11 mouse cellular contexts compared by ENCODE assay signal in the genomic region with DNA sequence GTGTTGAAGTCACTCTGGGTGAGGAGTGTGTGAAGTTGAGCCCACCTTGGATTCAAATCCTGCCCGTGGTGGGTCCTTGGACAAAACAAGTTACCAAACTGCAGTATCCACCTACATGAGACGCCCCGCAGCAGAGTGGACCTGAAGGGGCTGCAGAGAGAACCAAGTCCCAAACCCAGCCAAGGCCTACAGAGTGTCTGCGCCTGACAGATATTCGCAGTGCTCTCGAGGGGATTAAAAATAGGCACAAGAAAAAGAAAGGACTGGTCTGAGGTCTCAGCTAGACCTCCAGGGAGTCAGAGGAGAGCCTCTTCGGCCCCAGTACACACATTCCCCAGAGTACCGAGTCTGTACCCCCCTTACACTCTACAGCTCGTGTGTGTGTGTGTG. TPM values are rescaled to one million over a fixed set of nuclear protein-coding genes. Genes with fewer than 3 reads are reported as not detected.
DNase-seq lines count a peak whose midpoint lies in the region; ATAC-seq and TF ChIP-seq lines count a peak whose summit lies in the region.
"Had no signal": no experiment of that assay in that cellular context is flagged by ENCODE, and none has a peak within 500 bp of the region (broad histone marks: within the 10 kb centered on the region; RNA-seq: fewer than 3 reads in every experiment).

No protein-coding gene starts in this region.

- no peak for TF ChIP-seq CTCF in thymus, adult 2 months (IDR thresholded peaks at IDR 0.05; ENCODE audit: borderline replicate concordance, control insufficient read depth, extremely low read depth, insufficient read depth, low read length, poor library complexity)

- no peak for ATAC-seq in liver, embryonic 11.5 days (replicated peaks; ENCODE audit: low FRiP score)
- peak; percentile 26 for ATAC-seq in neural tube, embryonic 15.5 days (ENCODE audit: low FRiP score)

- peaks cover 36% of the 10 kb centered on the region for H3K4me1 ChIP-seq in liver, embryonic 11.5 days (replicated peaks; ENCODE audit: control insufficient read depth, insufficient read depth, low read length)
- peaks cover 32% of the 10 kb centered on the region for H3K4me1 ChIP-seq in forebrain, embryonic 10.5 days
- peaks cover 31% of the 10 kb centered on the region for H3K4me1 ChIP-seq in limb, embryonic 10.5 days
- peaks cover 48% of the 10 kb centered on the region for H3K4me1 ChIP-seq in neural tube, embryonic 15.5 days
- H3K4me1 ChIP-seq in thymus, adult 2 months (replicated peaks; ENCODE audit: control insufficient read depth, insufficient read depth, low read length): peaks cover 5% of the 10 kb centered on the region

- peaks cover 39% of the 10 kb centered on the region for H3K27me3 ChIP-seq in liver, embryonic 11.5 days (replicated peaks; ENCODE audit: control insufficient read depth, insufficient read depth, low read length)
- peaks cover 80% of the 10 kb centered on the region for H3K27me3 ChIP-seq in forebrain, embryonic 10.5 days (ENCODE audit: poor library complexity, severe bottlenecking)
- H3K27me3 ChIP-seq in limb, embryonic 10.5 days (ENCODE audit: low read depth, poor library complexity, severe bottlenecking): peaks cover 55% of the 10 kb centered on the region
- H3K27me3 ChIP-seq in neural tube, embryonic 15.5 days (replicated peaks): no peaks in the 10 kb centered on the region
- peaks cover 16% of the 10 kb centered on the region for H3K27me3 ChIP-seq in thymus, adult 2 months (ENCODE audit: control insufficient read depth, insufficient read depth, low read length)

- H3K4me3 ChIP-seq in liver, embryonic 11.5 days (ENCODE audit: low read depth, low read length): peak overlapping the region; percentile 59
- H3K4me3 ChIP-seq in forebrain, embryonic 10.5 days: peak overlapping the region; percentile 65
- peak overlapping the region; percentile 68 for H3K4me3 ChIP-seq in limb, embryonic 10.5 days
- H3K4me3 ChIP-seq in neural tube, embryonic 15.5 days (replicated peaks): peak overlapping the region; percentile 60
- no peak overlapping the region for H3K4me3 ChIP-seq in thymus, adult 2 months (ENCODE audit: control insufficient read depth, insufficient read depth, low read length)

- H3K9me3 ChIP-seq in liver, embryonic 11.5 days (ENCODE audit: control insufficient read depth, low read length): no peaks in the 10 kb centered on the region
- no peaks in the 10 kb centered on the region for H3K9me3 ChIP-seq in forebrain, embryonic 10.5 days
- H3K9me3 ChIP-seq in limb, embryonic 10.5 days (replicated peaks): no peaks in the 10 kb centered on the region
- no peaks in the 10 kb centered on the region for H3K9me3 ChIP-seq in neural tube, embryonic 15.5 days (replicated peaks)

- TF ChIP-seq POLR2A in thymus, adult 2 months (IDR thresholded peaks at IDR 0.05; ENCODE audit: control insufficient read depth, extremely low read depth, insufficient read depth, low read length, poor library complexity): no peak

- WGBS in liver, embryonic 11.5 days: 28% methylated on average over 9 of the region's 9 CpGs
- WGBS in forebrain, embryonic 10.5 days: 31% methylated on average over 9 of the region's 9 CpGs
- WGBS in limb, embryonic 10.5 days: 33% methylated on average over 9 of the region's 9 CpGs
- 26% methylated on average over 9 of the region's 9 CpGs for WGBS in neural tube, embryonic 15.5 days
- 50% methylated on average over 9 of the region's 9 CpGs for WGBS in thymus, adult 2 months

- H3K4me2 ChIP-seq in liver, embryonic 11.5 days: peak overlapping the region; percentile 83
- H3K4me2 ChIP-seq in neural tube, embryonic 15.5 days: peak overlapping the region; percentile 72

- no peak overlapping the region for H3K9ac ChIP-seq in liver, embryonic 11.5 days (ENCODE audit: low read depth, low read length)
- peak overlapping the region; percentile 81 for H3K9ac ChIP-seq in neural tube, embryonic 15.5 days (replicated peaks)

- DNase-seq in liver, embryonic 11.5 days (ENCODE audit: low spot score): no peak
- DNase-seq in liver: no peak
- DNase-seq in forebrain, embryonic 10.5 days (ENCODE audit: extremely low spot score, low spot score): no peak
- no peak for DNase-seq in limb, embryonic 10.5 days (ENCODE audit: low spot score)
- no peak for DNase-seq in thymus, adult 2 months
- DNase-seq in thymus, postnatal 0 days (ENCODE audit: low spot score): no peak
- no peak for DNase-seq in gastrocnemius, postnatal 25 days

- no peak overlapping the region for H3K27ac ChIP-seq in liver, embryonic 11.5 days (ENCODE audit: low read depth, low read length)
- peak overlapping the region; percentile 76 for H3K27ac ChIP-seq in forebrain, embryonic 10.5 days
- peak overlapping the region; percentile 82 for H3K27ac ChIP-seq in limb, embryonic 10.5 days
- peak overlapping the region; percentile 37; the same call in 1 of the 2 replicates for H3K27ac ChIP-seq in neural tube, embryonic 15.5 days (replicated peaks)
- no peak overlapping the region for H3K27ac ChIP-seq in thymus, adult 2 months (ENCODE audit: control insufficient read depth, insufficient read depth, low read length)

- no peaks in the 10 kb centered on the region for H3K36me3 ChIP-seq in liver, embryonic 11.5 days (ENCODE audit: control insufficient read depth, insufficient read depth, low read length)
- no peaks in the 10 kb centered on the region for H3K36me3 ChIP-seq in forebrain, embryonic 10.5 days (replicated peaks)
- H3K36me3 ChIP-seq in limb, embryonic 10.5 days: no peaks in the 10 kb centered on the region
- H3K36me3 ChIP-seq in neural tube, embryonic 15.5 days: peaks cover 11% of the 10 kb centered on the region; the same call in 1 of the 2 replicates
- H3K36me3 ChIP-seq in thymus, adult 2 months (ENCODE audit: control insufficient read depth, insufficient read depth, low read length): no peaks in the 10 kb centered on the region

RNA-seq across cellular contexts. Expression of a gene that starts 0.6 kb away (rescaled TPM):
- 1.8 and 2.0 TPM in 2 replicates for polyA plus RNA-seq in liver, embryonic 11.5 days (2014; fragmentation: Nextera tagmentation; extraction: Ambion mirVana)
- polyA plus RNA-seq in forebrain, embryonic 10.5 days (2016; fragmentation: Nextera tagmentation; extraction: Ambion mirVana): 0.56 and 0.93 TPM in 2 replicates
- 2.0 and 2.6 TPM in 2 replicates for polyA plus RNA-seq in limb, embryonic 10.5 days (2016; fragmentation: Nextera tagmentation; extraction: Ambion mirVana)
- 27.0 and 34.9 TPM in 2 replicates for polyA plus RNA-seq in neural tube, embryonic 15.5 days (2015; fragmentation: Nextera tagmentation; extraction: Ambion mirVana)
- polyA plus RNA-seq in thymus, adult 2 months (2012; rRNA removed): 1.5 and 7.0 TPM in 2 replicates
- polyA plus RNA-seq in thymus, postnatal 0 days (2015; fragmentation: Nextera tagmentation; extraction: Ambion mirVana): 0.47 and 0.60 TPM in 2 replicates
- 10 to 100 TPM; 71.5 to 93.0 TPM for total RNA-seq in gastrocnemius, postnatal 25 days (2021)
- total RNA-seq: neutrophil, adult 5-6 weeks had no signal

RNA-seq across cellular contexts. Expression of a gene that starts 14.3 kb away (rescaled TPM):
- 3.1 and 4.4 TPM in 2 replicates for polyA plus RNA-seq in liver, embryonic 11.5 days (2014; fragmentation: Nextera tagmentation; extraction: Ambion mirVana)
- polyA plus RNA-seq in forebrain, embryonic 10.5 days (2016; fragmentation: Nextera tagmentation; extraction: Ambion mirVana): 0.18 and 0.43 TPM in 2 replicates
- polyA plus RNA-seq in limb, embryonic 10.5 days (2016; fragmentation: Nextera tagmentation; extraction: Ambion mirVana): 0.30 and 0.69 TPM in 2 replicates
- 129 and 143 TPM in 2 replicates for polyA plus RNA-seq in neural tube, embryonic 15.5 days (2015; fragmentation: Nextera tagmentation; extraction: Ambion mirVana)
- 0.92 and 1.0 TPM in 2 replicates for polyA plus RNA-seq in thymus, adult 2 months (2012; rRNA removed)
- 0.29 and 0.31 TPM in 2 replicates for polyA plus RNA-seq in thymus, postnatal 0 days (2015; fragmentation: Nextera tagmentation; extraction: Ambion mirVana)
- not detected for total RNA-seq in gastrocnemius, postnatal 25 days (2021)
- total RNA-seq: neutrophil, adult 5-6 weeks had no signal

RNA-seq across cellular contexts. Expression of a gene that starts 30.8 kb away (rescaled TPM):
- 2.3 and 3.3 TPM in 2 replicates for polyA plus RNA-seq in liver, embryonic 11.5 days (2014; fragmentation: Nextera tagmentation; extraction: Ambion mirVana)
- 3.3 and 4.6 TPM in 2 replicates for polyA plus RNA-seq in forebrain, embryonic 10.5 days (2016; fragmentation: Nextera tagmentation; extraction: Ambion mirVana)
- 6.8 and 7.3 TPM in 2 replicates for polyA plus RNA-seq in limb, embryonic 10.5 days (2016; fragmentation: Nextera tagmentation; extraction: Ambion mirVana)
- 3.3 TPM in 1 of 2 replicates, not detected in the other for polyA plus RNA-seq in neural tube, embryonic 15.5 days (2015; fragmentation: Nextera tagmentation; extraction: Ambion mirVana)
- polyA plus RNA-seq in thymus, adult 2 months (2012; rRNA removed): 3.9 and 5.5 TPM in 2 replicates
- polyA plus RNA-seq in thymus, postnatal 0 days (2015; fragmentation: Nextera tagmentation; extraction: Ambion mirVana): 2.0 and 2.2 TPM in 2 replicates
- not detected for total RNA-seq in gastrocnemius, postnatal 25 days (2021)
- total RNA-seq: adrenal gland, adult 18-20 months; neutrophil, adult 5-6 weeks had no signal
- polyA plus RNA-seq: frontal cortex, adult 2 months had no signal

RNA-seq across cellular contexts. Expression of a gene that starts 53.3 kb away (rescaled TPM):
- 17.2 and 18.9 TPM in 2 replicates for polyA plus RNA-seq in liver, embryonic 11.5 days (2014; fragmentation: Nextera tagmentation; extraction: Ambion mirVana)
- polyA plus RNA-seq in forebrain, embryonic 10.5 days (2016; fragmentation: Nextera tagmentation; extraction: Ambion mirVana): 29.4 and 29.7 TPM in 2 replicates
- polyA plus RNA-seq in limb, embryonic 10.5 days (2016; fragmentation: Nextera tagmentation; extraction: Ambion mirVana): 29.7 and 34.5 TPM in 2 replicates
- 16.7 TPM in 2 replicates for polyA plus RNA-seq in neural tube, embryonic 15.5 days (2015; fragmentation: Nextera tagmentation; extraction: Ambion mirVana)
- 45.3 and 58.7 TPM in 2 replicates for polyA plus RNA-seq in thymus, adult 2 months (2012; rRNA removed)
- polyA plus RNA-seq in thymus, postnatal 0 days (2015; fragmentation: Nextera tagmentation; extraction: Ambion mirVana): 17.0 TPM in 2 replicates
- 1 to 10 TPM; 3.5 to 4.0 TPM for total RNA-seq in gastrocnemius, postnatal 25 days (2021)

RNA-seq across cellular contexts. Expression of a gene that starts 53.4 kb away (rescaled TPM):
- polyA plus RNA-seq in liver, embryonic 11.5 days (2014; fragmentation: Nextera tagmentation; extraction: Ambion mirVana): 129 TPM in 2 replicates
- polyA plus RNA-seq in forebrain, embryonic 10.5 days (2016; fragmentation: Nextera tagmentation; extraction: Ambion mirVana): 109 and 120 TPM in 2 replicates
- polyA plus RNA-seq in limb, embryonic 10.5 days (2016; fragmentation: Nextera tagmentation; extraction: Ambion mirVana): 98.9 and 103 TPM in 2 replicates
- 109 and 111 TPM in 2 replicates for polyA plus RNA-seq in neural tube, embryonic 15.5 days (2015; fragmentation: Nextera tagmentation; extraction: Ambion mirVana)
- 17.6 and 19.6 TPM in 2 replicates for polyA plus RNA-seq in thymus, adult 2 months (2012; rRNA removed)
- 49.7 and 50.6 TPM in 2 replicates for polyA plus RNA-seq in thymus, postnatal 0 days (2015; fragmentation: Nextera tagmentation; extraction: Ambion mirVana)
- total RNA-seq in gastrocnemius, postnatal 25 days (2021): 10 to 100 TPM; 31.7 to 34.2 TPM

Comparison
In these comparisons a context has a peak if more than half of its experiments do, and no peak if none do; other contexts are left out.
1. H3K27ac ChIP-seq: peak in forebrain, embryonic 10.5 days (single experiment), limb, embryonic 10.5 days (single experiment) and neural tube, embryonic 15.5 days (single experiment); none in liver, embryonic 11.5 days (single experiment) and thymus, adult 2 months (single experiment).
2. RNA of a gene that starts 14.3 kb away (polyA plus RNA-seq): 129 to 143 TPM in neural tube, embryonic 15.5 days; 3.1 to 4.4 TPM in liver, embryonic 11.5 days, 0.92 to 1.0 TPM in thymus, adult 2 months, 0.18 to 0.43 TPM in forebrain, embryonic 10.5 days, 0.30 to 0.69 TPM in limb, embryonic 10.5 days and 0.29 to 0.31 TPM in thymus, postnatal 0 days; every median in the first group is over 10 times any median in the second.